Mouse (Mus musculus): Measurements from ENCODE around the gene Syngr2.

Gene Syngr2

DNA sequence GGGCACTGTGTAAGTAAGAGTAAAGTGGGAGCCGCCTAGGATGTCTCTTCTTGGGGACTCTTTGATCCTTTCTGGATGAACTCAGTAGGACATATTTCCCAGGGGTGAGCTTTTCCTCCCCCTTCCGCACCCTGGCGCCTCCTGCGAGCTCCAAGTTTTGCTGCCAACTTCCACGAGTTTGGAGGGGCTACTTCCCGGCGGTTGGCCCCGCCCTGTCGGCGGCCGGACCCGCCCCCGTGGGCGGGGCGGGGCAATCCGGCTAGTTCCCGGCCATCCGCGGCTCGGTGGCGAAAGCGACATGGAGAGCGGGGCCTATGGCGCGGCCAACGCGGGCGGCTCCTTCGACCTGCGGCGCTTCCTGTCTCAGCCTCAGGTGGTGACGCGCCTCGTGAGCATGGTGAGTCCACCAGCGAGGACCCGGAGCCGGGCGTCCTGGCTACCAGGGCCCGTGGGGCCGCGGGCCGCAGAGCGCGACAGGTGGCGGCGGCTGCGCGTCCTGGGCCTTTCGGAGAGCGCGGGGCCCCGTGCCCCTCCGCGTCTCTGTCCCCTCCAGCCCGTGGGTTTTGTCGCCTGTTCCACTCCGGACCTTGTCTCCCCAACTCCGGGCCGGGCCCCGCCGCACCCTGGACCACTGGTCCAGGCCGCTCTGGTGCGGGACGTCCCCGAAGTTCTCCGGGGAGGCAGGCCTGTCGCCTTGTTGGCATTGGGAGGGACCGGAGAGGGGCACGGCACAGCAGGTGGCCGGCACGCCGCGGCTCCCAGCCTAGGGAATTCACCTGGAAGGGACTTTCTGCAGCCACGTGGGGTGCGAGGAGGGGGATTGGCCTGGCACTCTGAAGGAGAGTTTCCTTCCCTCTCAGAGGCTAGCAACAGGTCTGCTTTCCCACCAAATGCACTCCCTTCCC is at the start of gene Syngr2, which contains the start of gene Gm20708:
Gene Syngr2, plus strand, starts transcription at position 262 of the 905 bp plus-strand sequence.
Gene Gm20708, plus strand, starts transcription at position 262 of the 905 bp plus-strand sequence.
- ChIA-PET POLR2A (interaction anchor here (0.5 to 3.4 kb wide), 28 partner anchors 10 to 473 kb away, joined by 3 to 24 read pairs (median 4); partner anchors contain the start of genes Afmid (in 3 of the 4), Tk1 (in 3 of the 4), Birc5 (in 1 of the 4) and Tmc6 (in 1 of the 4)), CTCF (interaction anchor here (0.6 to 4.1 kb wide), 16 partner anchors 11 to 425 kb away, joined by 3 to 18 read pairs (median 4); partner anchors contain the start of genes Afmid (in 1 of the 4) and Tk1 (in 1 of the 4))

DNA sequence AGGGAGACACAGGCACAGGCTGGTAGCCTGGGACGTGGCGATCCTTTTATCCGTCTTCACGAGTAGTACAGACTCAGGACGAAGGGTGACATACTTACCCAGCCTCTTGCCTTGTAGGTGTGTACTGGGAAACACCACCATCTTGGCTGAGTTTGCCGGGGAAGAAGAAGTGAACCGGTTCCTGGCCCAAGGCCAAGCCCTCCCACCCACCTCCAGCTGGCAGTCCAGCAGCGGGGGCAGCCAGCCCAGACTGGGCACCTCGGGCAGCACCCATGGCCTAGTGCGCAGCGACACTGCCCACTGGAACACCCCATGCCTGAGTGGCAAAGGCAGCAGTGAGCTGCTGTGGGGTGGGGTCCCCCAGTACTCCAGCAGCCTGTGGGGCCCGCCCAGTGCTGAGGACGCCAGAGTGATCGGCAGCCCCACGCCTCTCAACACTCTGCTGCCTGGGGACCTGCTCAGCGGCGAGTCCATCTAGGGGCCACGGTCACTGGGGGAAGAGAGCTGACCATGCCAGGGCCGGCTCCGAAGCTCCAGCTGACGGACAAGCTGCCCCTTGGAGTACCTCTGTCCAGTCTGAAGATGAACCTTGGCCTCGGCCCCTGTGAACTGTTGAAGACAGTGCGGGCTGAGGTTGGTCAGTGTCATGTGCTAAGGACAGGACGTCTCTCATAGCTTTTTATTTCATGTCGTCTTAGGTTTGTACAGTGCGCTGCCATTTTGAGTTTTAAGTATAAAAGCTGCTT is 48.9 kb upstream of the Syngr2 start:
- POLR2A ChIA-PET: interaction anchor here in 3 of 4 experiments (0.8 to 4.6 kb wide), 12 partner anchors 9 to 110 kb away, joined by 3 to 24 read pairs (median 5); partner anchors contain the start of genes Tmc6 (in 1 of the 3) and Tmc8 (in 1 of the 3)
- CTCF ChIA-PET: interaction anchor here (0.6 to 2.4 kb wide), 14 partner anchors 10 to 659 kb away, joined by 3 to 14 read pairs (median 4); partner anchors contain the start of gene Tnrc6c (in 1 of the 4)

DNA sequence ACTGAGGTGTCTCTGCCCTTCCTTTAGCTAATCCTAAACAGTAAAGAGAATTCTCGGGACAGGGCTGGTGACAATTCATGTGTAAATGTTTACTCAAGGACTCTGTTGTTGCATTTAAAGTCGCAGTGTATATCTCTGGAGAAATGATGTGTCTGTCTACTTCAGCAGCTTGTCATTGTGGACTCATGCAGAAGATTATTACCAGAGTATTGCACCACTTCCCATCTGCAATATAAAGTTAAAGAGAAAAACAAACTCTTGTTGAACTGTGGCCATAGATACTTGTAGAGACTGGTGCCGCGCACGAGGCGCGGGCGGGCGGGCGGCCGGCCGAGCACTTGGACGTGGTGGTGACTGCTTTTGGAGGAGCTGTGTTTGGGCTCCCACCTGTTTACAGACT is 47.7 kb upstream of the Syngr2 start:
- CTCF ChIA-PET: interaction anchor here in 3 of 4 experiments (0.6 to 2.4 kb wide), 10 partner anchors 8 to 822 kb away, joined by 4 to 7 read pairs (median 5); partner anchors contain the start of genes Afmid (in 1 of the 3) and Tk1 (in 1 of the 3)
- POLR2A ChIA-PET: interaction anchor here in 2 of 4 experiments (0.6 to 4.6 kb wide), 16 partner anchors 7 to 115 kb away, joined by 3 to 24 read pairs (median 4); partner anchors contain the start of genes Tmc6 (in 2 of the 2) and Tmc8 (in 2 of the 2)

DNA sequence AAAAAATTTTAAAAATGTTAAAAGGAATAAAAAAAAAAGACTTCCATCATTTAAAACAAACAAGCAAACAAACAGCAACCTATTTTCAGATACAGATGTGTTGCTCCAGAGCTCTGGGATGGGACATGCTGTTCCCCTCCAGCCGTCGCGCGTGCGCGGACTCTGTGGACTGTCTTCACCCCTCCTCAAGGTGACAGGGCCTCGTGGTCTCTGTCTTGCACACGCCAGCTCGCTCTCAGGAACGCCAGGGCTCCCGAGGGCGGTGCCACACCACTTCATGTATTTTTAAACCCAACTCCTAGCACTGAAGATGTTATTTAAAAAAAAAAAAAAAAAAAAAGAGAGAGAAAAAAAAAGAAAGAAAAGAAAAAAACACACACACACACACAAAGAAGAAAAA is 47.2 kb upstream of the Syngr2 start:
- ChIA-PET POLR2A (interaction anchor here in 3 of 4 experiments (0.6 to 4.6 kb wide), 16 partner anchors 11 to 382 kb away, joined by 3 to 24 read pairs (median 4); partner anchors contain the start of genes Tmc6 (in 2 of the 3), Tmc8 (in 2 of the 3), Afmid (in 1 of the 3) and Tk1 (in 1 of the 3)), CTCF (interaction anchor here in 3 of 4 experiments (0.6 to 1.3 kb wide), 9 partner anchors 8 to 822 kb away, joined by 4 to 6 read pairs (median 5); partner anchors contain the start of genes Afmid (in 1 of the 3) and Tk1 (in 1 of the 3))

DNA sequence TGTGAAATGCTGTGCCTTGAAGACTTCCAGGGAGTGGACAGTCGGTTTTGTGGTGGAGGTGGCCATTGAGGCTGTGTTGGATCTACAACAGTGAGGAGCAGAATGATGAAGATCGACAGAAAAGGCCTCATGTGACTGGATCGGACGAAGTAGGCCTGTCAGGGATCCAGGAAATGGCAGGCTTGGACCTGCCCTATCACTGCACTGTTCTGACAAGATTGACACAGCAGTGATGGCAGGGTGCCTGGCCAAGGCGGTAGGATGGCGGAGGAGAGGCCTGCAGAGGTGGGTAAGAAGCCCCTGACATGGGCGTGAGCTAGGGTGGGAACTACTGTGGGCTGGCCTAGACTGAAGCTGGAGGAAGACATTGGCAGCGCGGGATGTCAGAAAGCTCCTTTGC is 45.1 kb upstream of the Syngr2 start:
- CTCF ChIA-PET: interaction anchor here in 3 of 4 experiments (0.7 to 1.8 kb wide), 6 partner anchors 17 to 684 kb away, joined by 3 to 12 read pairs (median 3); no protein-coding TSS in a partner anchor
- POLR2A ChIA-PET: interaction anchor here in 3 of 4 experiments (0.7 to 2.2 kb wide), 11 partner anchors 11 to 526 kb away, joined by 3 to 6 read pairs (median 3); partner anchors contain the start of genes Birc5 (in 1 of the 3) and Usp36 (in 1 of the 3)

DNA sequence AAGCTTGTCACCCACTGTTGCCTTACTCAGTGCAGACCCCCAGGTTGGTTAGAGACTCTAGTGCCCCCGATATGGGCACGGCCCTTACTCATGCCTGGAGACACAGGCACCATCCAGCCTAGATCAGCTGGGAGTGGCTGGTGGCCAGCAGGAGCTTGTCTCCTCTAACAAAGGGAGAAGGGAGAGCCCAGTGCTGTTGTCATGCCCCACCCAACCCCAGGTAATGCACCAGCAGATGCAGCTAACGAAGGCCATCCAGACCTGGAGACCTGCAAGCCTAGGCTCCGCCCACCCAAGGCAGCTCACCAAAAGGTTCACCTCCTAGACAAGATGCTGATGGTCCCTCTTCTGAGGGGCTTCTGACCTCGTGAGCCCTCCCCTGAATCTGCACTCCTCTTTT is 44.1 kb upstream of the Syngr2 start:
- CTCF ChIA-PET: interaction anchor here (0.6 to 2.3 kb wide), 8 partner anchors 15 to 380 kb away, joined by 3 to 12 read pairs (median 3); no protein-coding TSS in a partner anchor
- POLR2A ChIA-PET: interaction anchor here in 3 of 4 experiments (0.7 to 2.2 kb wide), 18 partner anchors 9 to 525 kb away, joined by 3 to 6 read pairs (median 4); partner anchors contain the start of genes Tnrc6c (in 1 of the 3) and Usp36 (in 1 of the 3)

DNA sequence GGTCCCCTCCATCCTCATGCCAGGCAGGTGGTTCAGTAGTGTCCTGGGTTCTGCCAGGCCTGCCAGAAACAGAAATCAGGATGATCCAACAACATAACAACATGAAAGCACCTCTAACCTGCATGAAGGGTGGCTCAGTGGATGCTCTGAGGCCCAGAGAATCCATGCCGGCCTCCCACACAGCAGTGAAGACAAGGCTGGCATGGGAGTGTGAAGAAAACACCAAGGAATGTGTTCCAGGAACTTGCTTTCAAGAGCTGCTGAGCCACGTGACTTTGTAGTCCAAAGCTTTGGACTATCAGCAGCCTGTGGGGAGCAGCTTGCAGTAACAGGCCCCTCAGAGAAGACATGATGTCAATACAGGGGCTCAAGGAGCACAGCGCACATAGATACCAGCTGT is 43.2 kb upstream of the Syngr2 start:
- POLR2A ChIA-PET: interaction anchor here in 2 of 4 experiments (0.7 to 1.9 kb wide), 8 partner anchors 13 to 112 kb away, joined by 3 to 6 read pairs (median 4); partner anchors contain the start of genes Tmc6 (in 1 of the 2), Tmc8 (in 1 of the 2) and Tnrc6c (in 1 of the 2)
- CTCF ChIA-PET: interaction anchor here in 1 of 4 experiments (1.7 to 3.1 kb wide), 3 partner anchors 14 to 24 kb away, joined by 4 to 12 read pairs (median 7); no protein-coding TSS in a partner anchor

DNA sequence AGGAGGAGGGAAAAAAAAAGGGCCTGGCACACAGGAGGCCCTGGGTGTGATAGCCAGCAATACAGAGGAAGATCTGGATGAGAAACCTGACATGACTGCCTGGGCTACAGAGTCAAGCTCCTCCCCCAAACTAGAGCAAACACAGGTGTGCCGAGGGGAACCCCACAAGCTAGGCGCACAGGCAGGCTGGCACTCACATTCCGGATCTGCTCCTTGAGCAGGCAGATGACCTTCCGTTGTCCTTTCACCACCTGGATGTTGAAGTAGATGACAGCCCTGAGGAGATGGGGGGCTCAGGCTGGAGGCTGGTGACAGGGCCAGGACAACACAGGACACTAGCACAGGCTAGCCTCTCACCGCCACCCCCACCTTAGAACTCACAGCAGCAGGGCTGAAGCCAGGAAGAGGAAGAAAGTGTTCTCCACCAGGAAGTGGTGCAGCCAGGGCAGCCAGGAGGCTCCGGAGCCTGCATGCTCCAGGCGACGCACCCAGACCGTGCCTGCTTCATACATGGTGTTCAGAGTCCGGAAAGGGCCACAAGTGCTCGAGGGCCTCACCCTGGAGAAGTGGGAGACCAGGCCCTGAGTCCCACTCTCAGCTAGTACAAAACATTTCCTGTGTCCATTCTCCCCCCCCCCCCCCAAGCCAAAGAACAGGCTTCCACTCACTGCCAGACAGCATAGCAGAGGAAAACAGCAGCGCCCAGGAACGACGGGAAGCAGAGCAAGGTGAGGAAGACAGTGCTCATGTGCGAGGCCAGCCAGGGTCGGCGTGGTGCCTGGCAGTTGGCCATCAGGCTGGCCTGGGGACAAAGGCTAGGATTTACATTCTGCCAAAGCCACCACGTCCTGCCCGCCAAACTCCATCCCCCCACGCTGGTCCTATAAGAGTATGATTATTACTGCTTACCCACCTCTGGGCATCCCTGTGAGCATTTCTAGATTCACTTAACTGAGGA is 40.5 kb upstream of the Syngr2 start:
- ChIA-PET POLR2A (interaction anchor here (0.6 to 2.1 kb wide), 12 partner anchors 8 to 354 kb away, joined by 3 to 8 read pairs (median 3); partner anchors contain the start of gene Tmc6 (in 1 of the 4)), CTCF (interaction anchor here in 2 of 4 experiments (0.5 to 3.1 kb wide), 4 partner anchors 12 to 1386 kb away, joined by 3 to 12 read pairs (median 4); no protein-coding TSS in a partner anchor)

DNA sequence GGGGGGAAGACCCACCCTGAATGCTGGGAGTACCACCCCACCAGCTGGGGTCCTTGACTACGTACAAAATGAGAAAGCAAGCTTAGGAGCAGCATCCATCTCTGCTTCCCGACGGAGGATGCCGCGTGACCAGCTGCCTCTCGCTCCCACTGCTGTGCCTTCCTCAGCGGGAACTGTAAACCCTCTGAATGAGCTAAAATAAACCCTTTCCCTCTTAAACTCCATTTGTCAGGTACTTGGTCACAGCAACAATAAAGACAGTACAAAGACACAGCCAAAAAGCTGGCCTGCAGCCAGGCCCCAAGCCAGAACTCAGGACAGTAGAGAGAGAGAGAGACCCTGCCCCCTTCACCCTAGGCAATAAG is 39.8 kb upstream of the Syngr2 start:
- ChIA-PET POLR2A (interaction anchor here in 2 of 4 experiments (0.6 to 2.1 kb wide), 8 partner anchors 9 to 114 kb away, joined by 3 to 8 read pairs (median 4); partner anchors contain the start of gene Tmc6 (in 1 of the 2)), CTCF (no interaction called here)

DNA sequence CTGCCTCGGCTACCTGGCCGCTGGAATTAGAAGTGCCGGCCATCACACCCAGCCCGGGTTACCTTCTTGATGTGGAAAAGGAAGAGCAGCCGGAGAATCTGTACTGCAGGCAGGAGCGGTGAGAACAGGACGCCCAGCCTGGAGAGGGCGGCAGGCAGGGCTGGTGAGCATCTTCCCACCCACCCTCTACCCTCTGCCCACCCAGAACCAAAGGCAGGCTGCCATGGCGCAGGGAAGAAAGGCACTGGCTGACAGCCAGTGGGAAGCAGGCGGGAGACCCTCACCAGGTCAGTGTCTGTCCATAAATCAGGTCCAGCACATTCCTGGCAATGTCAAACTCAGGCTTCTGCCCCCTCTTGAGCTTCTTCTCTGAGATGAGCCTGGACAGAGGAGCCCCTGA is 39.1 kb upstream of the Syngr2 start:
- ChIA-PET POLR2A (interaction anchor here in 3 of 4 experiments (0.6 to 2.1 kb wide), 5 partner anchors 9 to 1750 kb away, joined by 3 to 8 read pairs (median 4); partner anchors contain the start of gene Tmc6 (in 1 of the 3)), CTCF (interaction anchor here in 1 of 4 experiments (0.5 kb wide), 1 partner anchor 99 kb away, joined by 3 read pairs; no protein-coding TSS in a partner anchor)

DNA sequence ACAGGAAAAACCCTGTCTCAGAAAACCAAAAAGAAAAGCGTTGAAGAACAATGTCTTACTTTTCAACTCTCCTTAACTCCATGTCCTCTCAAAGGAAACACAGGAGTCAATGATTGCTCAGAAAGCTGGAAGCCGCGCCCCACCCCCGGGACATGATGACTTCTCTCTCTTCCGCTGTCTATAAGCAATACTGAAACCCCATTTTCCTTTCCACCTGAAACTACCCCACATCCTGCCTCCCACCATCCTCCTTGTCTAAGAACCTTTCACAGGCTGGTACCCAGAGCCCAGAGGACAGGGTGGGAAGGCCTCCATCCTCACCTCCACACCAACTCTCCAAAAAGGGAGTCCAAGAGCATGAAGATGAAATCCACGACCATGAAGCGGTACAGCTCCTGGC is 37.1 kb upstream of the Syngr2 start:
- CTCF ChIA-PET: interaction anchor here in 1 of 4 experiments (0.5 kb wide), 1 partner anchor 747 kb away, joined by 3 read pairs; no protein-coding TSS in a partner anchor
- POLR2A ChIA-PET: interaction anchor here in 1 of 4 experiments (0.8 kb wide), 1 partner anchor 23 kb away, joined by 3 read pairs; no protein-coding TSS in a partner anchor

DNA sequence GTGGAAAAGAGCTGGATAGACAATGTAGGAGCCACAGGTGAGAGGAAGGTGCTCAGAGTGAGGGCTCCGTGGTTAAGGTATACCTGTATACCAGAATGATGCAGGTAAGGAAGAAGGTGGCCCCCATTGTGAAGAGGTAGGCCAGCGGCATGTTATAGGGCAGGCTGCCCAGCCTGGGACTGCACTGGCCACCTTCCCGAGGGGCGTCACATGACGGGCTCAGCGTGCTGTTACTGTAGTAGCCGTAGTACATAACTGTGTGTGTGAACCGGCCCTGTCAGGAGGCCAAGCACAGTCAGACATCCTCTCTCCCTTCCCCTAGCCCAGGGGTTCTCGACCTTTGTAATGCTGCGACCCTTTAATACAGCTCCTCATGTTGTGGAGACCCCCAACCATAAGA is 34.5 kb upstream of the Syngr2 start:
- ChIA-PET POLR2A (interaction anchor here in 1 of 4 experiments (0.9 to 1.7 kb wide), 3 partner anchors 8 to 42 kb away, joined by 3 to 5 read pairs (median 4); no protein-coding TSS in a partner anchor), CTCF (interaction anchor here in 1 of 4 experiments (1.5 kb wide), 1 partner anchor 15 kb away, joined by 5 read pairs; no protein-coding TSS in a partner anchor)

DNA sequence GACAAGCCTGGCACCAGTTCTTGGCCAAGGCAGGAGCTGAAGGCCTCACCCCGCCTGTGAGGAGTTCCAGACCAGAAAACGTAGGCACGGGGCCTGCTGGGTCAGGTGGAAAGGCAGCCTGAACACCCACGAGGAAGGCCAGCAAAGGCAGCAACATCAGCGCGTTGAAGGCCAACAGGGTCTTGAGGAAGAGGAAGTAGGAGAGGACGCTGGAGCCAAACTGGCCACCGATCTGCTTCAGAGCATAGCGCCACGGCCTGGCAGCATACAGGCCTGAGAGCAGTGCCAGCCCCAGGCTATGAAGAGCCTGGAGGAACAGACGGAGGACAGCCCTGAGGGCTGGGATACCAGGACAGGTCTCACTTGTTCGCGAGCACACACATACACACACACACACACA is 33.9 kb upstream of the Syngr2 start:
- POLR2A ChIA-PET: interaction anchor here in 1 of 4 experiments (0.9 to 1.7 kb wide), 2 partner anchors 8 to 14 kb away, joined by 3 to 5 read pairs; no protein-coding TSS in a partner anchor
- CTCF ChIA-PET: interaction anchor here in 1 of 4 experiments (1.5 kb wide), 1 partner anchor 15 kb away, joined by 5 read pairs; no protein-coding TSS in a partner anchor

DNA sequence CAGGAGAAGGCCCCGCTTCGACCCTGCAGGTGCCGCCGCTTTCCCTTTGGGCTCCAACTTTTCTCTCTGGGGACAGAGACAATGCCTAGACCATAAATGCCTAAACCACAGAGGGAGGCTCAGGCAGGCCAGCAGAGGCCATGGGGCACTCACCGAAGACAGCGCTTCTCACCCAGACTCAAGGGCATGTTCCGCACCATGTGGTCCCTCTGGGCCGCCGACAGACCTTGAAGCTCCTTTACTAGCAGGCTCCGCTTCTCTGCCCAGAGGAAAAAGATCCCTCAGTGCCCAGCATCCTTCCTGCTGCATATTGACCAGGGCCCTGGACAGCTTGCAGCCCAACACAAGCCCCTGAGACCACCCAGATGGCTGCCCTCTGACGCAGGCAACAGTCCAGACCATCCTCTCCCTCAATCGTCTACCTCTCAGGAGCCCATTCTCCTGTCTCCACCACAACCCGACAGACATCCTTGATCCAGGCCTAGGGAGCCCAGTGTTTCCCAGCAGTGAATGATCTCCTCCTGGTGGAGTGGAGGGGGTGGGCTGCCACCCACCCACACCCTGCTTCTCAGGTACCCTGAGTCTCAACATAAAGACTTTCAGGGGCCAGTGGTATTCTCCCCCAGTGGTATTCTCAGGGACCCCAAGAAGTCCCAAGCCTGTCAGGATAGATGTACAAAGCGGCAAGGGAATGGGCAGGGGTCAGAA is 33.2 kb upstream of the Syngr2 start:
- ChIA-PET POLR2A (no interaction called here), CTCF (interaction anchor here in 1 of 4 experiments (1.5 kb wide), 1 partner anchor 14 kb away, joined by 5 read pairs; no protein-coding TSS in a partner anchor)

DNA sequence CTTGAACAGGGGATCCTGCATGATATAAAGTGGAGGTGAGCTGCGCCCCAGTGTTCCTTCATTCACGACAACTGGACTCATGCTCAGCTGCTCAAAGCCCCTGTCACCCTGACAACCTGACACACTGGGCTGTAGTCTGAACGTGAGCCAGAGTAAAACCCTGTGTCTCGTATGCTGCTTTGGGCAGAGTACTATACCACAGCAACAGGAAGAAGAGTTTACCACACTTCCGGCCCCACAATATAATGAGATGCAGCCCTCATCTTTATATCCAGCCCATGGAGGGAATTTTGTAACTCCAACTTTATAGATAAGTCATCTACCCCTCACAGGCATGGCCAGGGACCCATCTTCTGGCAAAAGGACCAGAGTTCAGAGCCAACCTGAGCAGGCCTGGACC is 32.4 kb upstream of the Syngr2 start:
- ChIA-PET POLR2A (interaction anchor here in 2 of 4 experiments (0.6 to 1.4 kb wide), 2 partner anchors 13 to 635 kb away, joined by 3 to 4 read pairs; no protein-coding TSS in a partner anchor), CTCF (interaction anchor here in 1 of 4 experiments (4.3 kb wide), 1 partner anchor 14 kb away, joined by 26 read pairs; no protein-coding TSS in a partner anchor)
